Mouse (Mus musculus) MEL (cell line): ENCODE results near the gene Pfkfb4.

Experiments used
- CHD2 ChIP-seq: IDR thresholded peaks from 2 replicates; pipeline ENCODE4 v1.6.1; 2011; ENCODE audit warnings: low read length, improper control_type of control experiment
- CTCF ChIP-seq, 3 experiments: IDR thresholded peaks in 2 of 3; conservative IDR thresholded peaks in 1 of 3; 2 replicates each; pipeline ENCODE4 v1.5.1; 2011 to 2012; ENCODE audit warnings: low read length in 3 of 3, low read depth in 2 of 3, mild to moderate bottlenecking in 2 of 3, improper control_type of control experiment in 1 of 3, inconsistent platforms in 1 of 3, mixed read lengths in 1 of 3, moderate library complexity in 1 of 3; ENCODE audit not compliant: control insufficient read depth in 1 of 3, insufficient read depth in 1 of 3, poor library complexity in 1 of 3, severe bottlenecking in 1 of 3
- EP300 ChIP-seq, 2 experiments: IDR thresholded peaks; 2 replicates each; pipeline ENCODE4 v1.6.1; 2011; ENCODE audit warnings: improper control_type of control experiment in 2 of 2, low read length in 2 of 2, low read depth in 1 of 2, mild to moderate bottlenecking in 1 of 2
- GABPA ChIP-seq: IDR thresholded peaks from 2 replicates; pipeline ENCODE4 v1.6.1; 2012; ENCODE audit warnings: low read depth, mild to moderate bottlenecking, inconsistent platforms, low read length, improper control_type of control experiment, moderate library complexity
- GATA1 ChIP-seq: IDR thresholded peaks from 2 replicates; pipeline ENCODE4 v1.6.1; 2011; ENCODE audit warnings: low read depth, low read length, improper control_type of control experiment
- HCFC1 ChIP-seq: IDR thresholded peaks from 2 replicates; pipeline ENCODE4 v1.6.1; 2012; ENCODE audit warnings: low read depth, mild to moderate bottlenecking, inconsistent platforms, low read length, improper control_type of control experiment, moderate library complexity
- POLR2A ChIP-seq, 2 experiments: IDR thresholded peaks; 2 replicates each; pipeline ENCODE4 v1.6.1; 2011 to 2012; ENCODE audit warnings: low read length in 2 of 2, mild to moderate bottlenecking in 2 of 2, control low read depth in 1 of 2, improper control_type of control experiment in 1 of 2, low read depth in 1 of 2, moderate library complexity in 1 of 2; ENCODE audit not compliant: control insufficient read depth in 1 of 2, insufficient read depth in 1 of 2, poor library complexity in 1 of 2
- POLR2AphosphoS2 ChIP-seq: IDR thresholded peaks from 2 replicates; pipeline ENCODE4 v1.6.1; 2011; ENCODE audit warnings: low read length, improper control_type of control experiment
- RCOR1 ChIP-seq: IDR thresholded peaks from 2 replicates; pipeline ENCODE4 v1.6.1; 2012; ENCODE audit warnings: low read depth, mild to moderate bottlenecking, inconsistent platforms, low read length, improper control_type of control experiment
- USF1 ChIP-seq: IDR thresholded peaks from 2 replicates; pipeline ENCODE4 v1.6.1; 2014; ENCODE audit warnings: low read depth, mild to moderate bottlenecking, inconsistent platforms, low read length, improper control_type of control experiment, moderate library complexity

DNA sequence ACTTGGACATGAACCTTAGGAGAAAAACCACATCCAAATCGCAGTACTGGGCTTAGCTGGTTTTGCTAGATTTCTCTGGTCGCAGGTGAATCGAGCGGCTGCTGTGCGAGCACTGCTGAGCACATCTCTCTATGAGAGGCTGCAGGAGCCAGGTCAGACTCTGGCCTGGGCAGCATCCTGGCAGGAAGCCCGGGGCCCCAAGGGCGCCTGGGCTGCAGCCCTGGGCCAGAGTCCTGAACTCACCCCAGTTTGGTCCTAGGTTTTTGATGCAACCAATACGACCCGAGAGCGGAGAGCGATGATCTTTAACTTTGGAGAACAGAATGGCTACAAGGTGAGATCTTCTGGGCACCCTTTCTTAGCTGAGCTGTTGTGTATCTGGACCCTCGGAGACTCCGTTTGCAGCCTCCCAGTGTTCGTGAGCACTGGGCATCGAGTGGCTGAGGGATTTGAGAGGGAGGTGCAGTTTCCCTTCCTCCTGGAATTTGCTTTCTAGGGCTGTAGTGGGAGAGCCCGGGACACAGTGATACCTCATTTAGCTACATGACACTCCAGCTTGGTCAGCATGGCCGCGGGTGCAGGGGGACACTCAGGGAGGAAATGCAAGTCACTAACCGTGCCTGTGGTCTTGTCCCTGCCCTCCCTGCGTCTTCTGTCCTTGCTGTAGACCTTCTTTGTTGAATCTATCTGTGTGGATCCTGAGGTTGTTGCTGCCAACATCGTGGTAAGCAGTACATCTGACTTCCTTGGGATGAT is 15.6 kb downstream of the Pfkfb4 start:
- no peak for TF ChIP-seq CHD2
- no peak for TF ChIP-seq HCFC1
- TF ChIP-seq CTCF (IDR thresholded peaks at IDR 0.05 in 2 of 3, conservative IDR thresholded peaks at IDR 0.05 in 1 of 3; ENCODE audit: control insufficient read depth in 1 of 3, insufficient read depth in 1 of 3, low read depth in 2 of 3, low read length in 3 of 3, poor library complexity in 1 of 3, severe bottlenecking in 1 of 3), result no peak
- no peak for TF ChIP-seq EP300 (IDR thresholded peaks at IDR 0.05; ENCODE audit: low read depth in 1 of 2, low read length in 2 of 2)
- TF ChIP-seq GATA1, result no peak
- no peak for TF ChIP-seq POLR2A (IDR thresholded peaks at IDR 0.05; ENCODE audit: control insufficient read depth in 1 of 2, insufficient read depth in 1 of 2, low read depth in 1 of 2, low read length in 2 of 2, poor library complexity in 1 of 2)
- TF ChIP-seq RCOR1, result no peak
- TF ChIP-seq POLR2AphosphoS2, result no peak
- no peak for TF ChIP-seq GABPA
- TF ChIP-seq USF1, result no peak
